Mouse (Mus musculus) effector memory CD4-positive, alpha-beta T cell, adult 7 months (primary cell): ENCODE data around the gene Bcl11b. TPM values are rescaled to one million over a fixed set of nuclear protein-coding genes. Genes with fewer than 3 reads are reported as not detected.

Experiments used
- polyA plus RNA-seq: library from polyadenylated mRNA; unstranded; fragments of 100-300 nt; shearing (Covaris generic); gene quantifications from one replicate; pipeline ENCODE4 v1.2.1, GENCODE M21; 2017

The Bcl11b gene
- 237 TPM for polyA plus RNA-seq

DNA sequence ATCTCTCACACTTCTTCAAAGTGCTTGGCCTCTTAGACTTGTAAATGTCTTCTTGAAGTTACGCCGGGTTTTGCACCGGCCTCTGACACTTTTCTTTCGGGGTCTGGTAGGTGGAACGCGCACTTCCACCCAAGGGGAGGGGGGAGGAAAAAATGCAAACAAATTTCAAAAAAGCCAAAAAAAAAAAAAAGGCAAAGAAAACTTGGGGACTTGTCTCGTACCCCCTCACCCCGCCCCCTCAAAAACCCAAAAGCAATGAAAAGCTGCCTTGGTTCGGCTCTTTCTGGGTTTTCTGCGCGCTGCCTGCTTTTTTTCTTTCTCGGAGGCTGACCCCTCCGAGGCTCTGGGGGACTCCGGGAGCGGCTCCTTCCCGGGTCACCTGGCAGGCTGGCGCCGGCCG lies at the start of gene Bcl11b:
Gene Bcl11b (minus strand): TSS at position 120 of the 400 bp plus-strand sequence.

Other genes with a start within 250 kb of the Bcl11b start
- 99.7 TPM for gene Setd3, start 175.7 kb upstream of the Bcl11b start, polyA plus RNA-seq
- 4.2 TPM for gene Ccnk, start 176.0 kb upstream of the Bcl11b start, polyA plus RNA-seq